Mouse (Mus musculus) brain, embryonic 18.5 days (tissue): Measurements from ENCODE around the gene Ifna6.
"Not testable (repeated sequence)": the region's sequence is repeated elsewhere in the genome, so short reads cannot be mapped to it uniquely, and the experiment has no call there.

Experiments
- DNase-seq: peaks from one replicate; pipeline ENCODE4 v3.0.0-alpha.2; 2012; ENCODE audit warnings: low read depth, low spot score

Gene Ifna6

GRCm38 (mm10) chr4:88827116-88827515, at the start of gene Ifna6:
TSS of gene Ifna6 (plus strand) at chr4:88827416.
- DNase-seq: not testable (repeated sequence)

GRCm38 (mm10) chr4:88779550-88779949, 47.7 kb upstream of the Ifna6 start, which contains the start of gene Gm13272:
TSS of gene Gm13272 (plus strand) at chr4:88779850.
- not testable (repeated sequence) for DNase-seq

GRCm38 (mm10) chr4:88780320-88780719, 46.9 kb upstream of the Ifna6 start:
- DNase-seq: not testable (repeated sequence)

- not testable (repeated sequence) for DNase-seq
Observed at GRCm38 (mm10) chr4:88781831-88782230, 45.4 kb upstream of the Ifna6 start, which contains the start of gene Ifnz. TSS of gene Ifnz (plus strand) at chr4:88782131.

- DNase-seq: not testable (repeated sequence)
Observed at GRCm38 (mm10) chr4:88782335-88782734, 44.9 kb upstream of the Ifna6 start.

- not testable (repeated sequence) for DNase-seq
Observed at GRCm38 (mm10) chr4:88785409-88785808, 41.8 kb upstream of the Ifna6 start, which contains the start of gene Gm13276. TSS of gene Gm13276 (plus strand) at chr4:88785709.

- not testable (repeated sequence) for DNase-seq
Observed at GRCm38 (mm10) chr4:88788402-88788801, 38.8 kb upstream of the Ifna6 start, which contains the start of gene Gm13277. TSS of gene Gm13277 (plus strand) at chr4:88788632.

- DNase-seq: not testable (repeated sequence)
Observed at GRCm38 (mm10) chr4:88791250-88791649, 36.0 kb upstream of the Ifna6 start, which contains the start of gene Gm13278. TSS of gene Gm13278 (plus strand) at chr4:88791550.

GRCm38 (mm10) chr4:88793936-88794675, 33.1 kb upstream of the Ifna6 start, which contains the start of gene Gm13275:
TSS of gene Gm13275 (plus strand) at chr4:88794487.
- DNase-seq: not testable (repeated sequence)

GRCm38 (mm10) chr4:88797097-88797496, 30.1 kb upstream of the Ifna6 start, which contains the start of gene Gm13279:
TSS of gene Gm13279 (plus strand) at chr4:88797397.
- DNase-seq: not testable (repeated sequence)

- not testable (repeated sequence) for DNase-seq
Observed at GRCm38 (mm10) chr4:88799365-88799764, 27.9 kb upstream of the Ifna6 start, which contains the start of gene Gm13285. TSS of gene Gm13285 (plus strand) at chr4:88799665.

GRCm38 (mm10) chr4:88802954-88803353, 24.3 kb upstream of the Ifna6 start, which contains the start of gene Gm13287:
TSS of gene Gm13287 (plus strand) at chr4:88803254.
- DNase-seq: not testable (repeated sequence)

- not testable (repeated sequence) for DNase-seq
Observed at GRCm38 (mm10) chr4:88805231-88805630, 22.0 kb upstream of the Ifna6 start, which contains the start of gene Gm13288. TSS of gene Gm13288 (plus strand) at chr4:88805531.

GRCm38 (mm10) chr4:88805761-88806160, 21.5 kb upstream of the Ifna6 start:
- not testable (repeated sequence) for DNase-seq

GRCm38 (mm10) chr4:88815928-88816327, 11.3 kb upstream of the Ifna6 start, which contains the start of gene Ifna7:
TSS of gene Ifna7 (plus strand) at chr4:88816228.
- no peak for DNase-seq

- no peak for DNase-seq
Observed at GRCm38 (mm10) chr4:88819659-88820058, 7.6 kb upstream of the Ifna6 start, which contains the start of gene Ifna11. TSS of gene Ifna11 (plus strand) at chr4:88819959.

GRCm38 (mm10) chr4:88822995-88823394, 4.2 kb upstream of the Ifna6 start:
- DNase-seq: no peak

- DNase-seq: no peak
Observed at GRCm38 (mm10) chr4:88830523-88830922, 3.3 kb downstream of the Ifna6 start.

- DNase-seq: not testable (repeated sequence)
Observed at GRCm38 (mm10) chr4:88835225-88835624, 8.0 kb downstream of the Ifna6 start, which contains the start of gene Ifna5. TSS of gene Ifna5 (plus strand) at chr4:88835525.

- DNase-seq: no peak
Observed at GRCm38 (mm10) chr4:88838828-88839227, 11.6 kb downstream of the Ifna6 start.

GRCm38 (mm10) chr4:88840058-88840457, 12.8 kb downstream of the Ifna6 start:
- DNase-seq: no peak

GRCm38 (mm10) chr4:88841438-88841911, 14.3 kb downstream of the Ifna6 start, which contains the start of gene Ifna4:
TSS of gene Ifna4 (plus strand) at chr4:88841861.
- no peak for DNase-seq
